Mouse (Mus musculus) myocyte (in vitro differentiated cells): Measurements from ENCODE around the gene Robo2.

ENCODE experiments used
- E2F4 ChIP-seq: IDR thresholded peaks from one replicate; pipeline ENCODE4 v1.6.1; 2011; ENCODE audit warnings: mild to moderate bottlenecking, control low read depth, moderate library complexity; ENCODE audit not compliant: insufficient read depth
- POLR2A ChIP-seq: IDR thresholded peaks from one replicate; pipeline ENCODE4 v1.6.1; 2011; ENCODE audit warnings: low read depth, mild to moderate bottlenecking, control low read depth, moderate library complexity; ENCODE audit not compliant: insufficient read length
- POLR2AphosphoS2 ChIP-seq: IDR thresholded peaks from one replicate; pipeline ENCODE4 v1.6.1; 2011; ENCODE audit warnings: low read depth, control low read depth; ENCODE audit not compliant: insufficient read length
- TCF12 ChIP-seq: IDR thresholded peaks from one replicate; pipeline ENCODE4 v1.6.1; 2011; ENCODE audit warnings: mild to moderate bottlenecking, control low read depth; ENCODE audit not compliant: poor library complexity, insufficient read depth, severe bottlenecking
- USF1 ChIP-seq: IDR thresholded peaks from one replicate; pipeline ENCODE4 v1.6.1; 2011; ENCODE audit warnings: low read depth, mild to moderate bottlenecking, control low read depth, moderate library complexity

DNA sequence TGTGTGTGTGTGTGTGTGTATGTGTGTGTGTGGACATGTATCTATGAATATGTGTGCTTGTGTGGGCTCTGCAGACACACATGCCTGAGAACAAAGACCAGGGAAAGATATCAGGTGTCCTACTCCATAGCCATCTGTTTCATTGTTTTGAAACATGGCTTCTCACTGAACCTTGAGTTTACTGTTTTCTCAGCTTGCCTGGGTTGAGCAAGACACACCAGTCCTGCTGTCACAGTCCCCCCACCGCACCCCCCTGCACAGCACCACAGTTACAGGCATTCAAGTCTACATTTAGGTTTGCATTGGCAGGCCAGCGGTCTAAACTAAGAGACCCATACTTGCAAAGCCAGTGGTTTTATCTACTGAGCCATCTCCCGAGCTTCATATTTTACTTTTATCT is 239.0 kb downstream of the Robo2 start:
- TF ChIP-seq POLR2A (no peak), USF1 (no peak), E2F4 (no peak), TCF12 (no peak), POLR2AphosphoS2 (no peak)
